Mouse (Mus musculus) monocyte, adult 2 months (primary cell): ENCODE results near the gene Mrpl28.

Source experiments
- DNase-seq, 2 experiments: peaks; one replicate each; pipeline ENCODE4 v3.0.0; 2022; ENCODE audit warnings: low spot score in 2 of 2, low read depth in 1 of 2

The Mrpl28 gene

DNA sequence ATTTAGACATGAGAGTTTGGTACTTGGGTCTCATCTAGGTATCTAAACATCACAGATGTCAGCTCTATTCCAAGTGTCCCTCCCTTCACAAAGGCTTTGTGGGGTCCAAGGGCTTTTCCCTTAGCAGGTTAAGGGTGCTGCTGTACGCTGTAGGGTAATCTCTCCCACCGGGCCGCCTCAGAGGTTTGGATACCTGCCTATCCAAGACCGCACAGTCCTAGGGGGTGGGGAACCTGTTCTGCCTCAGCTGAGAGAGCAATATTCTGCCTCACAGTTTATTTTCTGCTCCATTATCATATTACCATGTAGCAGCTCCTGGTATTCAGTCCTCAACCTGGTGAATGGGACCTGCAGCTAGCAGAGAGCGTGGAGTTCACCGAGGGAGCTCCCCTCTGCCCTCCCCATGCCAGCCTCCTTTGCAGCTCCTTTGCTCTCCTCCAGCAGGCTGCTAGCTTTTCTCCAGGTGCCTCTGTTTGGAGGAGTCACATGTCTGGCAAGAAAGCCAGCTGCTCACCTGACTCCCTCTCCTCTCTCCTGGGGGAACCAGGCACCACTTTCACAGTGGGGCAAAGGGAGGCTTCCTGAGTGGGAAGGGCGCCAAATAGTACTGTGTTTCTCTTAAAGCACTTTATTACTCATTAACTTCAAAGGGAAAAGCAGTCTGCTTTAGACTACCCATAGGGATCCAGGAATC, 7.9 kb upstream of the Mrpl28 start:
- DNase-seq, result no peak

DNA sequence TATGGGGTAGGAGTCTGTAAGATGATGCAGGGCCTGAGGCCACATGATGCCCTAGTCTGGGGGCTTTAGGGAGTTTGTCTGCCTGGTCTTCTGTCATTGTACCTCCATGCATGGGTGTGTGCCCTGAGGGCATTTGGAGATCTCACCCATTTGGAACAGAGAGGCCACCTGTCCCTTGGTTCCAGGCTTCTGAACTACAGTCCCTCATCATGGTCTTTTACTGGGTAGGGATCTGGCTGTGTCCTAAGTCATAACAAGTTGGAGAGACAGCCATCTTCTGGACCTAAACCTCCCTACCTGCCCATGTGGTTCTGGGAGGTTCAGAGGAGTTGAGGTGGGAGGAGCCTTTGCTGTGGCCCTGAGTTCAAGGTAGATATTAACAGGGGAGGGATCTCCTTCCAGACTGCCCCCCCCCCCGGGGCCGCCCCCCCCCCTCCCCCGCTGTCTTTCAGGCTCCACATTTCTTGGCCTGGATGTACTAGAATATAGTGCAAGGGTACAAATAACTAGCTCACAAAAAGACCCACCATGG, 7.3 kb upstream of the Mrpl28 start:
- DNase-seq, result no peak

DNA sequence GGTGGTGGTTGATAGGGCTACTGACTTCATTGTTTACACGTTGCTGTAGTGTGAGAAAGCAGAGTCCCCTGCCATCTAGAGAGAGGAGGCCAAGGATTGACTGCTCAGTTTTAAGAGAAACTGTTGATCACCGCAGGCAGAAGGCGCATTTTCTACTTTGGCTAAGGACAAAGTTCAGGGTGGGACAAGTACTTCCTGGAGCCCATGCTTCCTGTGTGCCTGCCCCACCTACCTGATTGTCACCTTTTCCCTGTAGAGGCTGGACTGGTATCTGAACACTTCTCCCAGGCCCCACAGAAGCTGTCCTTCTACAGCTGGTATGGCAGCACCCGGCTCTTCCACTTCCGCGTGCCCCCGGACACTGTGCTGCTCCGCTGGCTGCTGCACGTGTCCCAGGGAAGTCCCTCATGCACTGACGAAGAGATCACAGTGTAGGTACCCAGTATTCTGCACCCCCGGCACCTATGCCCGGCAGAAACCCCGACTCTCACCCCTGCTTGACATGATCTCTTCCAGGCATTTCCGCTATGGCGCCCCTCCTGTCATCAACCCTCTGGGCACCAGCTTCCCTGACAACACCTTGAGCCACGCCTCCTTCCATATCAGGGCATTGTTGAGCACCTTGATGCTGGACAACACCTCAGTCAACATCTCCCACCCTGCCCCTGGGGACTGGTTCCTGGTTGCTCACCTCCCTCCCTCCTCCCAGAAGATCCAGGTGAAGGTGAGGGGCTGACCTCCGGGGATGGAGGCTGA, 6.6 kb upstream of the Mrpl28 start:
- no peak for DNase-seq

DNA sequence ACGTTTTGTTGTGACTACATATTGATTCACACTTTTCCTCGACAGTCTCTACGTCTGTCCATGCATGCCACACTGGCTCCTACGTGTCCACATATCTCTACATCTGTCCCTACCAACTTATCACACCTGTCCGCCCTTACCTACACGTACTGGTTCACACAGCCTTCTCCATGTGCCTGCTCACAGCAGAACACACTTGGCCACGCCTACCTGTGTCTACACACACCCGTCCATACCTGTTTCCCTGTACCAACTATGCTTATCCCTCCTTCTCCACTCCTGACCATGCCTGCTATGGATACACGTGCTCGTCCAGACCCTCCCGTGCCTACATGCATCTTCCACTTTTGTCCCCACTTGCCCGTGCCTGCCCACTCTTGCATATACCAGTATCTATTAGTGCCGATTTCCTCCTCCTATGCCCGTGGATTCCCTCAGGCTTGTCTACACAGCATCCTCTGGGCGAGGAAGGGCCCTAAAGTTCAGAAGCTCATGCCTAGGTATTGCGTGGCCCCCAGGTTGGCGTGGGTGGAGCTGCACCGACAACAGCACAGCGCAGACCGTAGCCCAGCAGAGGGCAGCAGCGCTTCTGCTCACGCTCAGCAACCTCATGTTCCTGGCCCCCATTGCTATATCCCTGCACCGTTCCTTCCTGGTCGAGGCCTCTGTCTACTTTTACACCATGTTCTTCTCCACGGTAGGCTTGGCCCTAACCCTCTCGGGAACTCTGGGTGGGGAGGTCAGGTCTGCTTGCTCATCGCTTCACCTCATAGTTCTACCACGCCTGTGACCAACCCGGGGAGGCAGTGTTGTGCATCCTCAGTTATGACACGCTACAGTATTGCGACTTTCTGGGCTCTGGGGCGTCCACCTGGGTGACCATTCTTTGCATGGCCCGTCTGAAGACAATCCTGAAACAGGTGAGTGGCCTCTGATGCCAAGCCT, 3.3 kb upstream of the Mrpl28 start:
- DNase-seq, result no peak

DNA sequence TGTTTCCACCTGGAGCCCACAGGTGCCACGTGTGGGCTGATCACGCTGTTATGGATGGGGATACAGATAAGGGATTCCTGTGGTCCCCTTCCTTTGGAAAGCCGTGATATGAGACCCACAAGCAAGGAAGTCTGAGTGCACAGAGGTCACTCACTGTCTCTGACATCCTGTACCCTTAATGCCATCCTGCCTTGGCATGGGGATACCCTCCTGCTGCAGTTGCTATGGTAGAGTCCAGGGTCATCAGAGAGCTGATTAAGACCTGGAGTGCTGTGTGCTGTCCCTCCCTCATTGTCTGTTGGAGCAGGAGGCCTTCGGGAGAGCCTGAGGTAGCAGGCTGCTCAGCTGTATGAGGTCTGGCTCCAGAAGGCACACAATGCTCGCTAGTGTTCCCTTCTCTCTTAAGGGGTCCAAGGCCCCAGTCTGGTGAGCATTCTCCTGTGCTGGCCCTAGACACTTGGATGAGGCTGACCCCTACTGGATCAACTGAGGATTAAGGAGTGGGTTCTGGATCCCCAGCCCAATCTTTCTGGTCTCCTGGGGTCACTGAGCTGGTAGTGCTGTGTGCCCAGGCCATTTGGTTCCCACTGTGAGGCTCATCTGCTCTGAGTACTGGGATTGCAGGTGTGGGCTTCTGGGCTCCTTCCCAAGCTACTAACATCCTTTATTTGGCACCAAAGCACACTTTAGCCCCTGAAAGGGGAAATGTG, 714 bp upstream of the Mrpl28 start:
- DNase-seq, result no peak

DNA sequence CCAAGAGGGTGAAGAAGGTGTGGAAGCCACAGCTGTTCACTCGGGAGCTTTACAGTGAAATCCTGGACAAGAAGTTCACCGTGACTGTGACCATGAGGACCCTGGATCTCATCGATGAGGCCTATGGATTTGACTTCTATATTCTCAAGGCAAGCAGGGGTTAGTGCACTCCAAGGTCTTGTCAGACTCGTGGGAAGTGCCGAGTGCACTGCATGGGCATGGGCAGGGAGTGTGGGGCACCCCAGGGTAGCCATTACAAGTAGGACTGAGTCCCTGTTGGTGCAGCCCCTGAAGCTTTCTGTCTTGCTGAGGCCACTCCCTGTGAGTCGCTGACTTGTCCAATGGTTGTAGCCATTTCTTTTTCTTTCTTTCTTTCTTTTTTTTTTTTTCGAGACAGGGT, 1.3 kb downstream of the Mrpl28 start:
- DNase-seq, result no peak

DNA sequence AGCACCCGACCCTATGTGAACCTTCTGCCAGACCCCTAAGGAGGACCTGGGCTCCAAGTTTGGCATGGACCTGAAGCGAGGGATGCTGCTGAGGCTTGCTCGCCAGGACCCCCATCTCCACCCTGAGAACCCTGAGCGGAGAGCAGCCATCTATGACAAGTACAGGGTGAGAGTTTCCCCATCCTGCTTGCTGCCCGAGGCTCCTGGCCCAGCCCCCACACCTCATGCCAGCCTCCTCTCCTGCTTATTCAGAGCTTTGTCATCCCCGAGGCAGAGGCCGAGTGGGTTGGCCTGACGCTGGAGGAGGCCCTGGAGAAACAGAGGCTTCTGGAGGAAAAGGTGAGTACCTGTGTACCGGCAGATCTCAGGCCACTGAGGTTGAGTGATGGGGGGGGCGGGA, 1.9 kb downstream of the Mrpl28 start:
- DNase-seq, result no peak

DNA sequence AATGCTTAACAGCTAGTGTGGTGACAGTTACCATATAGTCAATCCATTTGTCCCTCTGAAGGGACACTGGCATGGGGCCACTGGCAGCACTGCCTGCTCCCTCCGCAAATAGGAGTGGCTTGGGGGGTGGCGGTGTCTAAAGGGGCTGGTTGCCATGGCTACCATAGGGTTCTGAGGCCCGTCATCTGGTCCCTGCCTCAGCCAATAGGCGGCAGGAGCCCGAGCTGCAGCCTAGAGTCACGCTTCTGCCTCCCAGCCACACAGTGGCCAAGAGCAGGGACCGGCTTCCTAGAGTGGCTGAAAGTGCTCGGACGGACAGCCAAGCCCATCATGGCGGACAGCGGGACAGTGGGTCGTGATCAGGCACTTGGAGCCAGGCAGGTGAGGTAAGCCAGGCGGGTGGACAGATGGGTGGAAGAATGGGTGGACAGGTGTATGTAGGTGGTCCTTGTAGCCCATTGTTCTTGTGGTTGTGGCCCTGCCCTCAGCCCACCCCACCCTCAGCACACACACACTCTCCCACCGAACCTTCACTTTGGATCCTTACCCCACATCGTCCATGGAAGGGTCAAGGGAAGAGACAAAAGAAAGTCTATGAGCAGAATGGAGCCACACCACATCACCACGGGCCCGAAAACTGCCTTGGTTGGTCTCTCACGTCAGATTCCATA, 7.9 kb downstream of the Mrpl28 start:
- no peak for DNase-seq

DNA sequence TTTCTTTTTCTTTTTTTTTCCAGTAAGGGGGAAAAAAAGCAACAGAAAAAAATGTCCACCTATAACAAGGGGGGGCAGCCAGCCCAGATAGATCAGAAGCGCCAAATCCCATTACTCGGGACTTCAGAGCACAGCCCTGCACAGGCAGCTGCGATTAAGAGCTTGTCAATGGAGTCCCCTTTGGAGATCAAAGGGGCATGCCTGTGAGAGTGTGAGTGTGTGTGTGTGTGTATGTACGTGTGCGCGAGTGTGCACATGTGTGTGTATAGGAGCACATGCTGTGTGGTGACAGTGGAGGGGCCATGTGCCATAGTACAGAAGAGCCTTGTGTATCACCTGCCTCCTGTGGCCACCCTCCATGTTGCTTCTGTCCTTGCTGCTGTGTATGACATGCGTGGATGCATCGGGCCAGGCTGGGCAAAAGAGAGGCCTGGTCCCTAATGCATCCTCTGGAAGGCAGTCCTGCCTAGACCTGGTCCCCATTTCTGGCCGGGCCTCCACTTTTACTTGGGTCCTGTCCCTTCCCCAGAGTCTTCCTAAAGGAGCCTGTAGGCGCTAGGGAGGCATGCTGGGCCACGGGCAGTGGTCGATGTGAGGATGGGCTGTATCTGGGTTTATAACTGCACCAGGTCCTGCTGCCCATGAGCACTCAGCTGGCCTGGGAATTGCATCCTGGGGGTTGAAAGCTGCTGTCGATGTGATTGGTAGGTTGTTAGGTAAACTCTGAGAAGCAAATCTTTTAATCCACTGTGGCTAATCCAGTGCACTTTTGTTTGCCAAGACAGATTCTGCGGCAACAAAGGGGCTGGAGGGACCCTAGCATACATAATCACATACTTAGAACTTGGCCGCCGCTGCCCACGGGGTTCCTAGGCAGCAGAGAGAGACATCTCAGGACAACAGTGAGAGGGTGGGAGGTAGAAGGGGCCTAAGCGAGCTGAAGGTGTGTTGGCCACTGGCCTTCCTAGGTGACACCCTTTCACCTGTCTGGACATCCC, 8.9 kb downstream of the Mrpl28 start:
- DNase-seq, result no peak

DNA sequence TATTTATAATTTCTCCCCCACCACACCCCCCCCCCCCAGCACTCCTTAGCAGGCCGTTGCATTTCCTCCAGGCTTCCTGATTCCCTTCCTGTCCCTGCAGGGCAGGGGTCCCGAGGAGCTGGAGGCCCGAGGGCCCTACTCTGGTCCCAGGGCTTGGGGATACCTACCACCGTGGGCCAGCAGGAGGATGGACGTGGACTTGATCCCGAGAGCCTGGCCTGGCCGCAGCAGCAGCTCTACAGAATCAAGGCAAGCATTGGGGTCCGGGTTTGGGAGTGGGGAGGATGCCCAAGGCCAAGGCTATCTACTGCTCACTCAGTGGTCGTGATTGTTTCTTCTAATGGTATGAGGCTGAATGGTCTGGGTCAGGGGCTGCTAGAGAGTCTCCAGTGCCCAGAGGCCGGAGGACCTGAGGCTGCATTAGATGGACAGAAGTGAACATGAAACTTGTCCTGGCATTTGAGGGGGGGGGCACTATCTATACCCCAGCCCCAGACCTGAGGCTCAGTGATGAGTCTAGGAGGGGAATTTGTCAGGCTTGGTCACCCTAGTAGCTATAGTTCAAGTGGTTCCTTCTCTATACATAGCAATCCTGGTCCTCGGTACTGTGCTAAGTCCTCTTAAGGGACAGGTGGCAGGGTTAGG, 13.9 kb downstream of the Mrpl28 start:
- no peak for DNase-seq

DNA sequence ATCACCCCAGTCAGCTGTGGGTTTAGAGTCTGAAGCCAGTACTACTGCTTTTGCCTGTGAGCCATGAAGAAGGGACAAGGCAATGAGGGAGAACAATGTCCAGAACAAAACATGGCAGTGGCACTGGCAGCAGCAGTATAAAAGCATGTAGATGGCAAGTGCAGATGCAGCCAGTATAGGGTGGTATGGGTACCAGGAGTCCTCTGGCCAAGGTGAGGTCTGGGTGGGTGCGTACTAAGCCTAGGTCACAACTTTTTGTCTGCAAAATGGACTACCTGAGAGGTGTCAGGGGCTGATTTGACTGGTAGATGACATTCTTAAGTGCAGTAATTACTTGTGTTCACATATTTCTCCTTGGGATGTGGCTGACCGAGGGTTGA, 14.4 kb downstream of the Mrpl28 start:
- DNase-seq, result no peak

DNA sequence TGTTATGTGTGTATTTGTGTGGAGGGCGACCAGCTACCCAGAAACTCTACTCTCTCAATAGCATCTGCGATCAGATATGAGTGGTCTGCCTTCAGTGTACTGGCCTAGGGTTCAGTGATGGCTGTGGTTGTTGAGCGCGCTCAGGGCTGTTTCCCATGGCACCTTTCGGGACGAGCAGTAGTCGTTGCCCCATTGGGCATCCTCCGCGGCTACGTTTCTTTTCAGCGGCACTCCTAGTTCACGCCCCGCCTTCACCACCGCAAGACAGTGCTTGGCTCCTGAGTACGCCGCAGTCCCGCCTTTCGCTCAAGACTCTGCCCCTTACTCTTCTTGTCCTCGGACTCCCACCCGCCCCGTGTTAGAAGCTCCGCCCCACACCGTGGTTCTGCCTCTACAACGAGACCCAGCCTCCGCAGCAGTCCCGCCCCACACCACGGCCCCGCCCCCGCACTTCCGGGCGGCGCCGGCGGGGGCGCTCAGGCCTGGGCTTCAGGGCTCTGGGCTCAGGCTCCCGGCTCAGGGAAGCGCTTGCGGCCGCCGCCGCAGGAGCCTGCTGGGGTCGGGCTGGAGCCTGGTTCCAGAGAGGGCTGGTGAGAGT, 15.0 kb downstream of the Mrpl28 start, which contains the start of gene Axin1:
TSS of gene Axin1 (plus strand) at position 450 of the 598 bp plus-strand sequence.
- peak; percentile 87 to 90 for DNase-seq

DNA sequence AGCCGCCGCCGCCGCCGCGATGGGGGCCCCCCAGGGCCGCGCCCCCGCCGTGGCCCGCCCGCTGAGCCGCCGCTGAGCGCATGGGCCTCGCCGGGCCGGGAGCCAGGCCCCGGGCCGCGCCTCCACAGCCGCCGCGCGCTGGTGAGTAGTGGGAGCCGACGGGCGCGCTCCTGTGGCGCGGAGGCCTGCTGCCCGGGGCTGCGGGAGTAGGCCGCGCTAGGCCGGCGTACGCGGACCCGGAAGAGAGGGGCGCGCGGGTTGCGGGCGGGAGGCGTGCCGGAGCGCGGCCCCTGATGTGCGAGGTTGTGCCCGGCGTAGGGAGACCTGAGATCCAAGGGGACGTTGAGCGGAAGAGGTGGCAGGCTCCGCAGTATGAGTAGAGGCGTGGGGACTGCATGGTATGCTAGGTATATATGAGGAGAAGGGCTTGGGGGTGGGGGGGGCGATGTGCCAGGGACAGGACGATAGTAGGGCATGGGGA, 15.6 kb downstream of the Mrpl28 start:
- no peak for DNase-seq

DNA sequence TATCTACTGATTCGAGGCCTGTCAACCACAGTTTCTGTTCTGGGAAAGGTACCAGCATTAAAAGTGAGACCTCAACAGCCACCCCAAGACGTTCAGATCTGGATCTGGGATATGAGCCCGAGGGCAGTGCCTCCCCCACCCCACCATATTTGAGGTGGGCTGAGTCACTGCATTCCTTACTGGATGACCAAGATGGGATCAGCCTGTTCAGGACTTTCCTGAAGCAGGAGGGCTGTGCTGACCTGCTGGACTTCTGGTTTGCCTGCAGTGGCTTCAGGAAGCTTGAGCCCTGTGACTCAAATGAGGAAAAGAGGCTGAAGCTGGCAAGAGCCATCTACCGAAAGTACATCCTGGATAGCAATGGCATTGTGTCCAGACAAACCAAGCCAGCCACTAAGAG, 19.5 kb downstream of the Mrpl28 start:
- DNase-seq, result no peak

DNA sequence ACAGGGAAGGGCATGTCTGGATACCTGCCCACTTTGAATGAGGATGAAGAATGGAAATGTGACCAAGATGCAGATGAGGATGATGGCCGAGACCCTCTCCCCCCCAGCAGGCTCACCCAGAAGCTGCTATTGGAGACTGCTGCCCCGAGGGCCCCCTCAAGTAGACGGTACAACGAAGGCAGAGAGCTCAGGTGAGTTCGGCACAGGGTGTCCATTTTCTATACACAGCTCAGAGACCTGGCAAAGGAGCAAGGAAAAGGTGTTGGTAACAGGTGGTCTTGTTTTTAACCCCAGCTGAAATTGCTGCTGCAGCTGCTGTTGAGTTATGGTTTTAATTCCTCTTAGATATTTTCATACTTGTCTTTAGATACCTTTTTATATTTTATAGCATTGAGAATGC, 20.1 kb downstream of the Mrpl28 start:
- DNase-seq, result no peak

DNA sequence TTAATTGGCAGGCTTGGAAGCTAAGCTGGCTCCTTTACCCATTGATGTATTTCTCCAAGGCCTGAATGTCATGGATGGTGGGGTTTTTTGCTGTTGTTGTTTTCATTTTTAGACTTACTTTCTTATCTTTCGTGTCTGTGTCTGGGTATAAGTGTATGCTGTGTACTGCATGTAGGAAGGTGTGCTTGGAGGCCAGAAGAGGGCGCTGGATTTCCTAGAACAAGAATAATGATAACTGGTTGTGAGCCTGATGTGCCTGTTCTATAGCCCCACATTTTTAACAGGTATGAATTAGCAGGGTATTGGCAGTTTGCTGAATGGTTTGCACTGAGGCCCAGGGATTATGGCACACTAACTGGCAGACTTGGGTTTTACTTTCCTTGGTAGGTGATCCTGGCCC, 25.8 kb downstream of the Mrpl28 start:
- no peak for DNase-seq

DNA sequence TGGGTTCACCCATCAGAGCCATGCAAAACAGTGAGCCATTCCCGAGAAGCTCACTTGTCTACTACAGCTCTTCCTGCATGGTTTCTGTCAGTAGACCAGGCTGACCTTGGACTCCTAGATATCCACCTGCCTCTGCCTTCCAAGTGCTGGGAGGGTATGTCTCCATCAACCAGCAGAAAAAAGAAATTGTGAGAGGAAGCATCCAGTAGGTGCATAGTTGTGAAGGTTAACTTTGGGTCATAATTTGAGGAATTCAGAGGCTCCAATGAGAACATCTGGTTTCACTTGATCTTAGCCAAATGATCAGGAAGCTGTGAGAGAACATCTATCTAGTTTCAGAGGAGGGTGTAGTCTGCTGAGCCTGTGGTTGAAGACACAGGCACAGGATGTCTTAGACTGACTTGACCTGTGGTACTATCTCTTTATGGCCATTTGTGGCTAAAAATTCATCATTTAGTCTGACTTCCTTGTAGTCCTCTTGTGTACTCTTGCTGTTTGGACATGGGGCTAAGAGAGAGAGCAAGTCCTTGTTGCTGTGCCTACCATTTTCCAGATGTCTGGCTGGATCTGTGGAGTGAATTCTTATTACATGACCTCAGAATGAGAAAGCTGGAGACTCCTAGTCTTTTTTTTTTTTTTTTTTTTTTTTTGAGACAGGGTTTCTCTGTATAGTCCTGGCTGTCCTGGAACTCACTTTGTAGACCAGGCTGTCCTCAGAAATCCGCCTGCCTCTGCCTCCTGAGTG, 28.8 kb downstream of the Mrpl28 start:
- DNase-seq, result no peak
